Mouse (Mus musculus): ENCODE results near the gene Hoxa7. TPM values are rescaled to one million over a fixed set of nuclear protein-coding genes. Genes with fewer than 3 reads are reported as not detected.

Hoxa7 gene
- total RNA-seq, 1 experiment from 2014 or later = not detected

DNA sequence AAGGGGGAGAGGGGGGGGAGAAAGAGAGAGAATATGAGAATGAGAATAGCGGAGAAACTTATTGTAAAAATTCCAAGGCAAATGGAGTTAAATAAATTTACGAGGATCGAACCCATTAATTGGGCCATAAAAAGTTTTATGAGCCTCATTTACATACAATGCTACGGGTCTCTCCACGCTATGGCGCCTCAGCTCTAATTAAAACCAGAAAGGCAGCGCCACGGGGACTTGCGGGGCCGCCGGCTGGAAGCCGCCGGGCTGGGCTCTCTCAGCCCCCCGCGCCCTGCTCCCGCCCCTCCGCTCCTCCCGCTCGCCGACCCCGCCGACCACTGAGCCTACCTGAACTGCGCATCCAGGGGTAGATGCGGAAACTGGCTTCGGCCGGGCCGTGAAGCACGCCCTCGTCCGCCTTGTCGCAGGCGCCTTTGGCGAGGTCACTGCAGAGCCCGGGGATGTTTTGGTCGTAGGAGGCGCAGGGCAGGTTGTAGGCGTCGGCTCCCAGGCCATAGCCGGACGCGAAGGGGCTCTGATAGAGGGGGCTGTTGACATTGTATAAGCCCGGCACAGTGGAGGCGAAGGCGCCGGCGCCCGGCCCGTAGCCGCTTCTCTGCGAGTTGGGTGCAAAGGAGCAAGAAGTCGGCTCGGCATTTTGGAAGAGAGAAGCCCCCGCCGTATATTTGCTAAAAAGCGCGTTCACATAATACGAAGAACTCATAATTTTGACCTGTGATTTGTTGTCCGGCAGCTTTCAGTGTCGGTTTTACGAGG is 4.8 kb downstream of the Hoxa7 start:
- no peak for ATAC-seq (ENCODE audit: extremely low read depth, insufficient number of reproducible peaks, low FRiP score, poor library complexity, severe bottlenecking)

DNA sequence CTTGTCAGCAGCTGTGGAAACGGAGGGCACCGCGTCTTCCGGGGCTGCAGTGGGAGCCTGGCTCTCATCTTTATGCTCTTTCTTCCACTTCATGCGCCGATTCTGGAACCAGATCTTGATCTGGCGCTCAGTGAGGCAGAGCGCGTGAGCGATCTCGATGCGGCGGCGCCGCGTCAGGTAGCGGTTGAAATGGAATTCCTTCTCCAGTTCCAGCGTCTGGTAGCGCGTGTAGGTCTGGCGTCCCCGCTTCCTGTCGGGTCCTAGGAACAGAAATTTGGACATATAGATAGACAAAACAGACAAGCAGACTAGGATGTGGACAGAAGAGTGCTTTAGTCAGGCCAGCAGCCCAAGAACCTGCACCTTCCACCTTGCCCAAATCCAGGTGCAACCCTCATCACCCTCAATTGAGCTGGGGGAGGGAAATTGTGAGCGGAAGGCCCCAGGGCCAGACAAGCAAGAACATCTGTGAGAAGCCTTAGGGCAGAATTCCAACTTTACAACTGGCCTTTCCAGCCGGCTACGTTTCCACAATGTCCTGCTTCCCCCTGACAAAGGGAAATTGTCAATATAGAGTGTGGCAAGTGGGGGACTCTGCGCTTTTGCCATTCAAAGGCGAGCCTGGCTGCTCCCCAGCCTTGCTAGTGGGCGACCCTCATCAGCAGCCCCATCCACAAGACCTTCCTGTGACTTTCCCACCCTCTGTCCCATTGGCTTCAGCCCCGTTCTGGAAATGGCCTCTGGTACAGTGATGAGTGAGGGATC is 5.7 kb downstream of the Hoxa7 start:
- no peak for ATAC-seq (ENCODE audit: extremely low read depth, insufficient number of reproducible peaks, low FRiP score, poor library complexity, severe bottlenecking)

DNA sequence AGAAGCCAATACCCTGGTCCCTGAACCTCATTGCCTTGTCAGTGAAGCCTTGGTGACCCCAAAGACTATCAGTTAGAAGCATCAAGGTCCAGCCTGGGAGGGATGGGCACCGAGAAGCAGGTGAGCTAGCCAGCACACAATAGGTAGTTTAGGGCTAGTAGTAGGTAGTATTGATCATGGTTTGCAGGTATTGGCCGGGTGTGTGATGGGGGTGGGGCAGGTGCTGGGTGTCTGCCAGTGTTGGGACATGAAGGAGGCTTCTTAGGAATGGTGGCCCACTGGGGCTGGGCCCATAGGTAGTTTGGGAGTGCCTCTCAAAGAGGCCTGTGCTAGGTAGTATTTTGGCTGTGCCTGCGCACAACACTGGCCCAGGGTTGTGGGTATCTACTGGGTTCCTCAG is 6.6 kb downstream of the Hoxa7 start:
- ATAC-seq (ENCODE audit: extremely low read depth, insufficient number of reproducible peaks, low FRiP score, poor library complexity, severe bottlenecking) = no peak

DNA sequence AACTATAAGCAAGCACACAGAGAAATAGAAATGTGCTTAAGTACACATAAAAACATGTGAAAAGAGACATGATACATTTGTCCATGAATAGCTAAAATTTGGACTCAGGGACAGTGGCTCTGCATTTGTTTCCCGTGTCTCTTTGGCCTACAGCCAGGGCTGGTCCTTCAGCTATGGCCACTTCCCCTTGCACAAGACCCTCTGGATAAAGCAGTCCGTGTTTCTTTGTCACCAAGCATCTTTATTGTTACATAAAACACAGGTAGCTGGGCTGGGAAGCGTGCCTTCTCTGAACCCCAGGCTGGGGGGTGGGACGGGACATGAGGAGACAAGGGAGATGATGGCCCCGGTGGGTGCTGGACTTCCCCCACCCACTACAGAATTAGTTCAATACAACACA is 7.4 kb downstream of the Hoxa7 start:
- ATAC-seq (ENCODE audit: extremely low read depth, insufficient number of reproducible peaks, low FRiP score, poor library complexity, severe bottlenecking) = no peak

GRCm38 (mm10) chr6:52213119-52213986 is 8.3 kb downstream of the Hoxa7 start, which contains the start of the genes Hoxa3 and Gm28308:
TSS of gene Hoxa3 (minus strand) at chr6:52213336.
TSS of gene Gm28308 (minus strand) at chr6:52213339.
- no peak for ATAC-seq (ENCODE audit: extremely low read depth, insufficient number of reproducible peaks, low FRiP score, poor library complexity, severe bottlenecking)

- ATAC-seq (ENCODE audit: extremely low read depth, insufficient number of reproducible peaks, low FRiP score, poor library complexity, severe bottlenecking) = no peak
These were observed 9.0 kb downstream of the Hoxa7 start for GRCm38 (mm10) chr6:52212556-52213118.

- ATAC-seq (ENCODE audit: extremely low read depth, insufficient number of reproducible peaks, low FRiP score, poor library complexity, severe bottlenecking) = no peak
These were observed 9.7 kb downstream of the Hoxa7 start for GRCm38 (mm10) chr6:52211961-52212360.

GRCm38 (mm10) chr6:52211170-52211935 is 10.3 kb downstream of the Hoxa7 start:
- ATAC-seq (ENCODE audit: extremely low read depth, insufficient number of reproducible peaks, low FRiP score, poor library complexity, severe bottlenecking) = peak; percentile 59

DNA sequence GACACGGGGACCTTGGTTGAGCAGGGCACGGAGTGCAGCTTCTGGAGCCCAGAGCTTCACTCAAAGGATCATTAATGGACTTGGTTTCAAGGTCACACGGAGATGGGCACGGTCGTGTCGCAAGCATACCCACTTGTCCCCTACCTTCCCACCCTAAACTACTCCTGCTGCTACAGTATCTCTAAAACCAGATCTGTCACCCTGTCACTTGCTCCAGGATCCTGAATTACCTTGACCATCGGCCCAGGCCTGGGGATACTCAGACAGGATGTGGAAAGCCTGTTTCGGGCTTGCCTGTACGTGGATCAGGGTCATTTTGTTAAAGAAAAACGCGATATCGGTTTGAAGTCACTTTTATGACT is 12.0 kb downstream of the Hoxa7 start:
- ATAC-seq (ENCODE audit: extremely low read depth, insufficient number of reproducible peaks, low FRiP score, poor library complexity, severe bottlenecking) = no peak

DNA sequence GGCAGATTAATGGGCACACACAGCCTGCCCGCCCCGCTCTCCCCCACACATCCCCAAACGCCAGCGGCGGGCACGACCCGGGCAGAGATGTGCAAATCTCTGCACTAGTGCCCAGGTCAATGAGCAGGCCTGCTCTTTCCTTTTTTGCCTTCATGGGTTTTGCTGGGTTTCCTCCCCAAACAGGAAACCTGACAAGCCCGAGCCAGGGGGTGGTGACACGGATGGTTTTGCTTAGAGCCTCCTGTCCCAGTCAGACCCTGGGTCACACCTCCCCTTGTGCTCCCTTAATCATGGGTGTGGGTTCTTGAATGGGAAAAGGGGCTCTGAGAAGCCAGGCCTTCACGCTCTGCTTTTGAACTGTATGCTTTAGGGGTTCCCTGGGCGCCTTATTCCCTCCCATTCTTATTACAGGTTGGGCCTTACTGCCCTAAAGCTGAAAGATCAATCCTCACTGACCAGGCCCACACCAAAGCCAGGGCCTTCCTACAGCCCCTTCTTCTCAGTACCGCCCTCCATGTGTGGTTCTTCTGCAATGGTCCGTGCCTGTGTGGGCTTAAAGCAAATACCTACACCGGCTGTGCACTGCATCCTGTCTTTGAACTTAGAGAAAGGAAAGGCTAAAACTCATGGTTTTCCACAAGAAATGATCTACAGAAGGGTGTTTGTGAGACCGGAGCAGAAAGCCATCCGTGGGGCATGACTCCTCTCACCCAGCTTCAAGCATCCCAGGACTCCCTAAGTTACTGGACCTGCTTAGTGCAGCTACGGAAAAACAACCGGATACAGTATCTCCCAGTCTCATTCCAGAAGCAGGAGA is 12.6 kb downstream of the Hoxa7 start:
- no peak for ATAC-seq (ENCODE audit: extremely low read depth, insufficient number of reproducible peaks, low FRiP score, poor library complexity, severe bottlenecking)

DNA sequence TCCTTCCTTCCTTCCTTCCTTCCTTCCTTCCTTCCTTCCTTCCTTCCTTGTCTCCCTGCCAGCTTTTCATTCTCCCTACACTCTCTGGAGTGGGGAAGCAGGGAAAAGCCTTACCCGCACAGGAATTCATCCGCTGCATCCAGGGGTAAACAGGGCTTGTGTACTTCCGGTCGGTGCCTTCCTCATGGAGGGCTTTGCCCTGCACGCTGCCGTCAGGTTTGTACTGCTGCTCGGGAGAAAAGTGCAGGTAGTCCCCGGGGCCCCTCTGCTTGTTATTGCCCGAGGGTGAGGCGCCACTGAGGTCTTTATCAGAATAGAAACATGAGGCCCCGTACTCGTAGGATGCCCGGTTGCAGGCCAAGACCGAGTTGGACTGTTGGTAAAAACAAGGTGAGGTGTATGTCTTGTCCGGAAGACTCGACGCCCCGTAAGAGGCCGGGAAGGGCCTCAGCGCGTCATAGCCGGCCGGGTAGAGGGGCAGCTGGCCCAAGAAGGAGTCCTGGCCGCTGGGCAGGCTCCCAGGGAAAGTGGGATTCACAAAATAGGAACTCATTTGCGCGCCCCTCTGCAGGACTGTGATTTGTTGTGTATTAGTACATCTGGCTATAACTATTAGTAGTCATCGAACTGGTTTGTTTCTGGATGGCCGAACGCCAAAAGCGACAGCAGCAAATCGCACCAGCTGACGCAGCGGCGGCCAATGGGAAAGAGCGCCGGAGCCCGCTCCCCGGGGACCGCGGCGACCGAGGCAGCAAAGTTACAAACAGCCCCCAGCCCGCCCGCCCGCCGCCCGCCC is 13.4 kb downstream of the Hoxa7 start, which contains the start of gene Hoxa6:
TSS of gene Hoxa6 (minus strand) at position 651 of the 796 bp plus-strand sequence.
- no peak for ATAC-seq (ENCODE audit: extremely low read depth, insufficient number of reproducible peaks, low FRiP score, poor library complexity, severe bottlenecking)

DNA sequence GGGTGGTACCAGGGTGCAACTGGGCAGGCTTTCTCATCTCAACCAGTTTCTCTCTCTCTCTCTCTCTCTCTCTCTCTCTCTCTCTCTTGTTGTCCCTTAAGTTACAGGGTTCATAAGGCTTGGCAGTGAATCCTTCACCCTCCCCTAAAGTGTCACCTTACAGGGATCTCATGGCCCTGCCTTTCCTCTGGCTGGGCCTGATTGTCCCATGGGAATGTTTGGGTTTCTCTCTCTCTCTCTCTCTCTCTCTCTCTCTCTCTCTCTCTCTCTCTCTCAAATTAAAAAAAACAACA is 14.0 kb downstream of the Hoxa7 start:
- ATAC-seq (ENCODE audit: extremely low read depth, insufficient number of reproducible peaks, low FRiP score, poor library complexity, severe bottlenecking) = no peak

GRCm38 (mm10) chr6:52206882-52207683 is 14.6 kb downstream of the Hoxa7 start:
- no peak for ATAC-seq (ENCODE audit: extremely low read depth, insufficient number of reproducible peaks, low FRiP score, poor library complexity, severe bottlenecking)

DNA sequence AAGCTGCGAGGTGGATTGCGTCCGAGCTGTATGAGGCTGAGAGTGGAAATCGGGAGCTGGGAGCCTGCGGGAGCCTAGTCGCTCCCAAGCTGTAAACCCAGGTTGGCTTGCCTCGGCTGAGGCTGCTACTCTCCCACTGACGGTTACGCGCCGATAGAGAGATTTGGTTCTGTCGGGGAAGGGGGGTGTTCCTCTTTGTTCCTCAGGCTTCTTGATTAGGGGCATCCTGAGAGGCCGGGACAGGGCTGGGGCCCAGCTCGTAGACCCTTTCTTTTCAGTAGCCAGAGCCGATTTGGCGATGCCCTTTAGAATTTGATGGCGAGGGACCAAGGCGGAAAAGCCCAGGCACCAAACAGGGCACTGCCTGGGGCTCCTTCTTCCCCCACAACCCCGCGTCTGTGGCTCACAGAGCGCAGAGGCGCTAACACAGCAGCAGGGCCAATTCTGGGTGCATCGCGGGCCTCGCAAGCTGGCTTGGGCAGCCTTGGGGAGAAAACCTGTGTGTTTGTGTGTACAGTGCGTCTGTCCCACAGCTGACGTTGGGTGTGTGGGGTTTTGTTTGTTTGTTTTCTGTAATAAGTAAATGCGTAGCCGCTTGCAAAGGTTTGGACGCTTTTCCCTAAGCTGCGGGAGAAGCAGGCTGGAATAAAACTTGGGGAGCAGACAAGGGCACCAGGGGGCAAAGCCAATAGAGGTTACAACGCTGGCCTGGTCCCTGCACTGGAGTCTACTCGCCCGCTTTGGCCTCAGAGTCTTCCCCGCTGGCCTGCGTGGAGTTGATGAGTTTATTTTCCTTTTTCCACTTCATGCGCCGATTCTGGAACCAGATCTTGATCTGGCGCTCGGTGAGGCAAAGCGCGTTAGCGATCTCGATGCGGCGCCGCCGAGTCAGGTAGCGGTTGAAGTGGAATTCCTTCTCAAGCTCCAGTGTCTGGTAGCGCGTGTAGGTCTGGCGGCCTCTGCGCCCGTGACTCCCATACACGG is 15.7 kb downstream of the Hoxa7 start:
- no peak for ATAC-seq (ENCODE audit: extremely low read depth, insufficient number of reproducible peaks, low FRiP score, poor library complexity, severe bottlenecking)

DNA sequence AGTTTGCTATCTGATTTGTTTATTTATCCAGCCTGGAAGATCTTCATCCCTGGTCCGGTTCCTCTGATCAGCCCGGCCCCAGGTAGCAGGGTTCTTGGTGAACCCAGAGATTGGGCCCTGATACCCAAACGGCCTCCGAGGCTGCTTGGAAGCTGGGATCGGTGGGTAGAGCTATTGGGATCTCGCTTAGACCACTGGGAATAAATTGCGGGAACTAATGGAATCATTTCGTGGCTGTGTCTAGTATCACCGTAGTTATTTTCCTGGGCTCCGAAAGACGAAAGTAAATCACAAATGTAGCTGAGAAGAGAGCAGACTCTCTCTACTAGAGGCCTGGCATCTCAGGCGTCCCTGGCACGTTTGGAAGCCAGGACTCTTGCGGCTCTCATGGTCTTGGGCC is 16.4 kb downstream of the Hoxa7 start:
- no peak for ATAC-seq (ENCODE audit: extremely low read depth, insufficient number of reproducible peaks, low FRiP score, poor library complexity, severe bottlenecking)
